Mouse (Mus musculus) testis, adult 2 months (tissue): ENCODE measurements around the gene Slc52a3. TPM values are rescaled to one million over a fixed set of nuclear protein-coding genes. Genes with fewer than 3 reads are reported as not detected.
"Not testable (repeated sequence)": the region's sequence is repeated elsewhere in the genome, so short reads cannot be mapped to it uniquely, and the experiment has no call there.

Source experiments
- H3K27ac ChIP-seq: fragments of 200-500 bp; 2 replicates; pipeline ENCODE4 v1.5.1; 2012; ENCODE audit warnings: low read depth, low read length; ENCODE audit not compliant: control insufficient read depth, insufficient read depth
- H3K27me3 ChIP-seq: fragments of 200-500 bp; 2 replicates; pipeline ENCODE4 v1.6.1; 2012; ENCODE audit warnings: mild to moderate bottlenecking, low read length, moderate library complexity; ENCODE audit not compliant: control insufficient read depth, insufficient read depth
- H3K36me3 ChIP-seq: fragments of 200-500 bp; 2 replicates; pipeline ENCODE4 v1.6.1; 2012; ENCODE audit warnings: mild to moderate bottlenecking, low read length; ENCODE audit not compliant: control insufficient read depth, insufficient read depth
- H3K4me1 ChIP-seq: fragments of 200-500 bp; 2 replicates; pipeline ENCODE4 v1.6.1; 2012; ENCODE audit warnings: low read length; ENCODE audit not compliant: control insufficient read depth, insufficient read depth
- H3K4me3 ChIP-seq: fragments of 200-500 bp; 2 replicates; pipeline ENCODE4 v1.5.1; 2012; ENCODE audit warnings: low read depth, mild to moderate bottlenecking, low read length, moderate library complexity, mixed read lengths; ENCODE audit not compliant: control insufficient read depth
- CTCF ChIP-seq: fragments of 200-500 bp; IDR thresholded peaks from 2 replicates; pipeline ENCODE4 v1.5.1; 2012; ENCODE audit warnings: low read depth, mild to moderate bottlenecking, inconsistent platforms, low read length, moderate library complexity; ENCODE audit not compliant: control insufficient read depth, insufficient read depth, insufficient replicate concordance
- POLR2A ChIP-seq: fragments of 200-500 bp; IDR thresholded peaks from 2 replicates; pipeline ENCODE4 v1.6.1; 2012; ENCODE audit warnings: low read depth, mild to moderate bottlenecking, inconsistent platforms, low read length, moderate library complexity; ENCODE audit not compliant: control insufficient read depth
- polyA plus RNA-seq: library from polyadenylated mRNA; depleted of rRNA; stranded (reverse); fragments of >200 nt; gene quantifications from 2 replicates; pipeline ENCODE4 v1.2.3, GENCODE M21; 2012

Slc52a3 gene
- polyA plus RNA-seq, 1 experiment: 52.4 TPM

- H3K36me3 ChIP-seq: no peaks in the 10 kb centered on the region
- H3K4me1 ChIP-seq: peaks cover 10% of the 10 kb centered on the region
- TF ChIP-seq POLR2A: no peak
- peak; percentile 85 for TF ChIP-seq CTCF
- H3K4me3 ChIP-seq: no peak overlapping the region
- H3K27ac ChIP-seq: no peak overlapping the region
- no peaks in the 10 kb centered on the region for H3K27me3 ChIP-seq
Measured at GRCm38 (mm10) chr2:151994350-151995122, 1.8 kb upstream of the Slc52a3 start.

- H3K4me1 ChIP-seq: peaks cover 10% of the 10 kb centered on the region
- H3K27me3 ChIP-seq, H3K36me3 ChIP-seq, H3K4me3 ChIP-seq, H3K27ac ChIP-seq: not testable (repeated sequence)
Measured at GRCm38 (mm10) chr2:151997190-151997575, 872 bp downstream of the Slc52a3 start.

GRCm38 (mm10) chr2:151997776-151998504 is 1.6 kb downstream of the Slc52a3 start:
- no peaks in the 10 kb centered on the region for H3K36me3 ChIP-seq
- no peak overlapping the region for H3K4me3 ChIP-seq
- H3K4me1 ChIP-seq: peaks cover 10% of the 10 kb centered on the region
- H3K27ac ChIP-seq: no peak overlapping the region
- H3K27me3 ChIP-seq: no peaks in the 10 kb centered on the region
- TF ChIP-seq POLR2A: no peak
- TF ChIP-seq CTCF: no peak

- Histone ChIP-seq H3K4me1 (peaks cover 10% of the 10 kb centered on the region), H3K36me3 (no peaks in the 10 kb centered on the region), H3K4me3 (no peak overlapping the region), H3K27ac (no peak overlapping the region), H3K27me3 (no peaks in the 10 kb centered on the region)
- TF ChIP-seq POLR2A (no peak), CTCF (no peak)
Measured at GRCm38 (mm10) chr2:151998505-151998899, 2.2 kb downstream of the Slc52a3 start.

GRCm38 (mm10) chr2:151998932-151999331 is 2.6 kb downstream of the Slc52a3 start:
- Histone ChIP-seq H3K36me3 (no peaks in the 10 kb centered on the region), H3K27ac (no peak overlapping the region), H3K4me1 (peaks cover 10% of the 10 kb centered on the region), H3K27me3 (no peaks in the 10 kb centered on the region), H3K4me3 (no peak overlapping the region)
- no peak for TF ChIP-seq POLR2A
- TF ChIP-seq CTCF: no peak

- H3K36me3 ChIP-seq: no peaks in the 10 kb centered on the region
- peaks cover 4% of the 10 kb centered on the region for H3K4me1 ChIP-seq
- peak overlapping the region; percentile 40 for H3K27ac ChIP-seq
- H3K4me3 ChIP-seq: peak overlapping the region; percentile 58
- H3K27me3 ChIP-seq: no peaks in the 10 kb centered on the region
- TF ChIP-seq CTCF (no peak), POLR2A (no peak)
Measured at GRCm38 (mm10) chr2:151999669-152000290, 3.5 kb downstream of the Slc52a3 start.

- Histone ChIP-seq H3K4me1 (peaks cover 4% of the 10 kb centered on the region), H3K36me3 (no peaks in the 10 kb centered on the region), H3K27me3 (no peaks in the 10 kb centered on the region), H3K4me3 (peak overlapping the region; percentile 58), H3K27ac (peak overlapping the region; percentile 34; the same call in 1 of the 2 replicates)
- TF ChIP-seq CTCF (no peak), POLR2A (no peak)
Measured at GRCm38 (mm10) chr2:152000291-152000679, 4.0 kb downstream of the Slc52a3 start.
